Mouse (Mus musculus) liver, embryonic 11.5 days (tissue): ENCODE data around the gene Rundc3a. TPM values are rescaled to one million over a fixed set of nuclear protein-coding genes. Genes with fewer than 3 reads are reported as not detected.
"Not testable (repeated sequence)": the region's sequence is repeated elsewhere in the genome, so short reads cannot be mapped to it uniquely, and the experiment has no call there.

ENCODE experiments used
- ATAC-seq: fragments of 200-750 bp; cut with Nextera tagmentation; replicated peaks from 2 replicates; pipeline ENCODE4 v1.8.0; 2017; ENCODE audit warnings: moderate number of reproducible peaks, mild to moderate bottlenecking, moderate TSS enrichment, moderate library complexity; ENCODE audit not compliant: low FRiP score
- DNase-seq: peaks from one replicate; pipeline ENCODE4 v3.0.0-alpha.2; 2017; ENCODE audit warnings: low spot score
- H3K27ac ChIP-seq: fragments of 300-500 bp; sonication (generic); 2 replicates; pipeline ENCODE4 v1.5.1; 2014; ENCODE audit warnings: mild to moderate bottlenecking, low read depth, low read length, control low read depth
- H3K27me3 ChIP-seq: fragments of 300-500 bp; sonication (generic); replicated peaks from 2 replicates; pipeline ENCODE4 v1.6.1; 2014; ENCODE audit warnings: low read length, mixed read lengths; ENCODE audit not compliant: control insufficient read depth, insufficient read depth
- H3K36me3 ChIP-seq: fragments of 300-500 bp; sonication (generic); 2 replicates; pipeline ENCODE4 v1.6.1; 2014; ENCODE audit warnings: mild to moderate bottlenecking, low read length, moderate library complexity, mixed read lengths; ENCODE audit not compliant: control insufficient read depth, insufficient read depth
- H3K4me1 ChIP-seq: fragments of 300-500 bp; sonication (generic); replicated peaks from 2 replicates; pipeline ENCODE4 v1.6.1; 2014; ENCODE audit warnings: low read length, mixed read lengths; ENCODE audit not compliant: control insufficient read depth, insufficient read depth
- H3K4me2 ChIP-seq: fragments of 300-500 bp; sonication (generic); 2 replicates; pipeline ENCODE4 v1.6.1; 2014; ENCODE audit warnings: mild to moderate bottlenecking, control low read depth, moderate library complexity
- H3K4me3 ChIP-seq: fragments of 300-500 bp; sonication (generic); 2 replicates; pipeline ENCODE4 v1.5.1; 2014; ENCODE audit warnings: low read depth, low read length, control low read depth
- H3K9ac ChIP-seq: fragments of 300-500 bp; sonication (generic); 2 replicates; pipeline ENCODE4 v1.6.1; 2014; ENCODE audit warnings: low read depth, low read length, control low read depth
- H3K9me3 ChIP-seq: fragments of 300-500 bp; sonication (generic); 2 replicates; pipeline ENCODE4 v1.6.1; 2016; ENCODE audit warnings: low read length, inconsistent platforms, mixed read lengths; ENCODE audit not compliant: control insufficient read depth
- WGBS: fragments of 180-500 bp; shearing (Covaris S2); extraction: QIAGEN DNeasy Blood & Tissue Kit; methylation state at CpG from one replicate; pipeline ENCODE4 v1.1.7; 2014; 5-methylcytosine and 5-hydroxymethylcytosine counted together
- polyA plus RNA-seq: library from polyadenylated mRNA; unstranded; fragments of >200 nt; fragmentation: Nextera tagmentation; extraction: Ambion mirVana; gene quantifications from 2 replicates; pipeline ENCODE4 v1.2.1, GENCODE M21; 2014

The Rundc3a gene
- polyA plus RNA-seq, 1 experiment from 2014 or later: 2.6 TPM

DNA sequence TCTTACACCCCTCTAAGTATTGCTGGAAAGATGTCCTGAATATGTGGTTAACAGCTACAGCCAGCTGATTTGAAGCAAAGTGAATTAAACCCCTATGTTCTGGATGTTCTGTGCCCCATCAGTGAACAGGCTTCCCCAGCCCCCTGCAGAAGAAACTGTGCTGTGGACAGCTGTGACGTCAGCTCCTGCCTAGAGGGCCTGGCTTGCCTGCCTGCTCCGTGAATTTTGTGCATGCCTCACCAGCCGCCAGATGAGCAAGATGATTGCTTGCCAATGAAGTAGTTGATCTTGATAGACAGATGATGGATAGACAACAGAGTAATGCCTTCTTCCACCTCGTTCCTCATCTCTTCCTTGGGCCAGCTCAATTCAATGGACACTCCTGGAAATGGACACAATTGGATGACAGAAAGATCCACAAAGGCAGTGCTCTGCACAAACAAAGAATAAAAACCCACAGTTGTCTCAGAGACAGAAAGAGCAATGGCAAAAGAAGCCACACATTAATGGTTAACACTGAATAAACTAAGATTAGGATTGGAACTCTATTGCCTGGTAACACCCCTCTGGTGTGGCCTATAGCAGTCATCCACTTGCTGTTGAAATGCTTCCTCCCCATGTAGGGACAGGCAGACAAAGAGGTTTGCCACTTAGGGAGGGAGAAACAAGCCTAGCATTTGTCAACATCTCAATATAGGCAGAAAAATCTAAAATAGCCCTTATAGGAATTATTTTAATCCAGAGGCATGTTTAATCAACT is 11.7 kb upstream of the Rundc3a start:
- Histone ChIP-seq H3K27me3 (no peaks in the 10 kb centered on the region; the same call in 1 of the 2 replicates), H3K9ac (no peak overlapping the region), H3K4me1 (peaks cover 4% of the 10 kb centered on the region), H3K27ac (no peak overlapping the region), H3K36me3 (no peaks in the 10 kb centered on the region), H3K4me3 (no peak overlapping the region), H3K4me2 (no peak overlapping the region), H3K9me3 (no peaks in the 10 kb centered on the region)
- WGBS: 43% methylated on average over 4 of the region's 4 CpGs
- DNase-seq: no peak
- ATAC-seq: no peak

DNA sequence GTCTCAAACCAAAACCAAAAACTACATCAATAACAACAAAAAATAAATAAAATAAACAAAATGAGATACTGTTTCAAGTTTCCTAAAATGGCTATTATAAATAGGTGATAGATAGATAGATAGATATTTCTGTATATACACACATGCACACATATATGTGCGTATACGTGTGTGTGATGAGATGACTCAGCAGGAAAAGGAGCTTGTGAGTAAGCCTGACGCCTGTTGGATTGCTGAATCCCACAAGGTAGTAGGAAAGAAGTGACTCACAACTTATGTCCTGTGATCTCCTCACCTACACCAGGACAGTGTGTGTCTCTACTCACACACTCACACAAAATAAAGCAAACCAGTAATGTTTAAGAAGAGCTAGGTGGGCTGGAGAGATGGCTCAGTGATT is 10.4 kb upstream of the Rundc3a start:
- Histone ChIP-seq H3K9ac (no peak overlapping the region), H3K4me3 (no peak overlapping the region), H3K27ac (no peak overlapping the region), H3K9me3 (no peaks in the 10 kb centered on the region), H3K4me2 (no peak overlapping the region), H3K27me3 (no peaks in the 10 kb centered on the region; the same call in 1 of the 2 replicates), H3K36me3 (no peaks in the 10 kb centered on the region), H3K4me1 (0 out of 2 replicates have a peak, but pooled peaks cover 3% of the 10 kb centered on the region)
- WGBS: 77% methylated on average over 3 of the region's 3 CpGs
- DNase-seq (no peak), ATAC-seq (no peak)

DNA sequence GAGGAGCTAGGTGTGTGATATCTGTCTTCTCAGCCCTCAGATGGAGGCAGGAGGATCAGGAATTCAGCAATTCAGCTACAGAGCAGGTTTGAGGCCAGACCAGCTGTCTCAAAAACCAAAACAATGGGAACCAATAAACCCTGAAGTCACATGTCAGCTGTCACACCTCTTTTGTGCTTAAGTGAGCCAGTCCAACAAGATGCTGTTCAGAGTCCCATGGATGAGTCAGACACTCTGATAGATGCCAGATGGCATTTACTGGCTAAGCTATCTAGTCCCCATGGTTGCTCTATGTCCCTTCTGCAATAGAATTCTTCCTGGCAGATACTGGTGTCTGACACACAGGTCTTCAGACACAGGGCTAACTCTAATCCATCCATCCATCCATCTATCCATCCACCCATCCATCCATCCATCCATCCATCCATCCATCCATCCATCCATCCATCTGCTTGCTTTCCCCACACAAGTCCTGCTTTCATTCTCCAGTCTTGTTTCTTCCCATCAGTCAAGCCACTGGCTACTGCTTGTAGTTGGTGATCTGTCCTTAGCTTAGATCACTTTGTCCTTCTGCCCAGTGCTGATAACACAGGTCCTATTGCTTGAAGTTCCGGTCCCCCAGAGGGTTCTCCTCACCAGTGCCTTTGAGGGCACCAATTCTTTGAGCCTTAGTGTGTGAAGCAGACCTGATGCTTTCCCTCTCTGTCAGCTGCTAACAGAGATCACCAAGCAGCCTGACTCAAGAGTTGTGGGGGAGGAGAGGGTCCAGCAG is 9.7 kb upstream of the Rundc3a start:
- no peak for DNase-seq
- H3K4me1 ChIP-seq: 0 out of 2 replicates have a peak, but pooled peaks cover 3% of the 10 kb centered on the region
- 63% methylated on average over 1 of the region's 1 CpGs for WGBS
- no peak overlapping the region for H3K9ac ChIP-seq
- H3K4me3 ChIP-seq: no peak overlapping the region
- H3K9me3 ChIP-seq: no peaks in the 10 kb centered on the region
- H3K36me3 ChIP-seq: no peaks in the 10 kb centered on the region
- H3K4me2 ChIP-seq: no peak overlapping the region
- ATAC-seq: no peak
- no peak overlapping the region for H3K27ac ChIP-seq
- no peaks in the 10 kb centered on the region; the same call in 1 of the 2 replicates for H3K27me3 ChIP-seq

DNA sequence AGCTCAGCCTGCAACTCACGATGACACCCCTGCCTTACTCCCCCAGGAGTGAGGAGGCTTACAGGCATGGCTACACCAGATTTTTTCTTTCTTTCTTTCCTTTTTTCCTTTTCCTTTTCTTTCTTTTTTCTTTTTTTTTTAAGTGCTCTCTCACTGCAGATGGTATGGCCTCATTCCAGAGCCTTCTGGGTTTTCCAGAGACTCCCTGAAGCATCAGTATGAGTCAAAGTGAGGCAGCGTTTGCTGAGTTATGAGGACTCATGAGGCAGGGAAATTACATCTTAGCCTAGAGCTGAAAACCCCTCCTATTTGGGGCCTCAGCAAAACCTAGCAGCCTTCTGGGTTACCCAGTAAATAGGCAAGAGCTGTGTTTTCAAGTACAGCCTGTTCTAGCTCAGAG is 8.8 kb upstream of the Rundc3a start:
- no peak overlapping the region for H3K4me3 ChIP-seq
- H3K4me1 ChIP-seq: 0 out of 2 replicates have a peak, but pooled peaks cover 3% of the 10 kb centered on the region
- H3K27ac ChIP-seq: no peak overlapping the region
- no peak overlapping the region for H3K4me2 ChIP-seq
- no peaks in the 10 kb centered on the region for H3K9me3 ChIP-seq
- WGBS: 78% methylated on average over 2 of the region's 2 CpGs
- ATAC-seq: no peak
- no peak overlapping the region for H3K9ac ChIP-seq
- H3K27me3 ChIP-seq: no peaks in the 10 kb centered on the region; the same call in 1 of the 2 replicates
- H3K36me3 ChIP-seq: no peaks in the 10 kb centered on the region
- no peak for DNase-seq

DNA sequence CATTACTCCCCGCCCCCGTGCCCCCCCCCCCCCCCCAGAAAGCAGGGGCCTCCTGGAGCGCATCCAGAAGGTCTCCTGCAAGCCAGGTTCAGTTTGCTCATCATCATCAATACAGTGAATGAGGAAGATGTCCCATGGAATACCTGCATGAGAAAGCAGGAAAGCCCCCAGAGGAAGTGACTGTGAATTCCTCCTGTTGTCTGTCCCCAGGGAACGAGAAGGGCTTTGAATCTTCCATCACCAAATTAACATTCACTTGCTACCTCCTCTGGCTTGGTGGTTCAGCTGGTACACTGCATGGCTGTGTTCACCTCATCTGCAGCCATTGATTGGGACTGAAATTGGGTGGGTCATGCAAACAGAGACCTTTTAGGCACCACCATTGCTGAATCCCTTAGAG is 8.1 kb upstream of the Rundc3a start:
- Histone ChIP-seq H3K4me2 (no peak overlapping the region), H3K36me3 (no peaks in the 10 kb centered on the region), H3K4me1 (0 out of 2 replicates have a peak, but pooled peaks cover 3% of the 10 kb centered on the region), H3K27ac (no peak overlapping the region), H3K9ac (no peak overlapping the region), H3K9me3 (no peaks in the 10 kb centered on the region), H3K4me3 (no peak overlapping the region), H3K27me3 (no peaks in the 10 kb centered on the region; the same call in 1 of the 2 replicates)
- DNase-seq: no peak
- ATAC-seq: no peak
- WGBS: 41% methylated on average over 4 of the region's 4 CpGs

DNA sequence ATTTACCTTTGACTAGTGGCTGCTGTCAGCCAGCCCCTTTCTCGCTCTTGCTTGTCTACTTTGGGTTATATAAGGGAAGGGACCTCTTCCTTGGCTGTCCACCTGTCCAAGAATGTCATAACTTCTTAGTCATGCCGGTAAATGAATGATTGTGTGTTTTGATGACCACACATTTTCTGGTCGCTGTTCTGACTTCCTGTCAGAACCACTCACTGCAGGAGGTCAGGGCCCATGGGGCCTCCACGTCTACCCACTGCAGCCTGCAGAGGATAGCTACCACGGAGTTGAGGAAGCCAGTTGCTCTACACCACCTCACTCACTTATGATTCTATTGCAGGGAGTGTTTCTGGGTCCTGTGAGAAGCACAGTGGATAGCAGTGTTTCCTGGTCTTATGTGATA is 7.1 kb upstream of the Rundc3a start:
- H3K27ac ChIP-seq: no peak overlapping the region
- H3K9me3 ChIP-seq: no peaks in the 10 kb centered on the region
- H3K9ac ChIP-seq: no peak overlapping the region
- peaks cover 4% of the 10 kb centered on the region; the same call in 1 of the 2 replicates for H3K27me3 ChIP-seq
- H3K4me1 ChIP-seq: no peaks in the 10 kb centered on the region
- H3K36me3 ChIP-seq: no peaks in the 10 kb centered on the region
- ATAC-seq: no peak
- DNase-seq: no peak
- WGBS: 52% methylated on average over 5 of the region's 5 CpGs
- H3K4me2 ChIP-seq: no peak overlapping the region
- no peak overlapping the region for H3K4me3 ChIP-seq

DNA sequence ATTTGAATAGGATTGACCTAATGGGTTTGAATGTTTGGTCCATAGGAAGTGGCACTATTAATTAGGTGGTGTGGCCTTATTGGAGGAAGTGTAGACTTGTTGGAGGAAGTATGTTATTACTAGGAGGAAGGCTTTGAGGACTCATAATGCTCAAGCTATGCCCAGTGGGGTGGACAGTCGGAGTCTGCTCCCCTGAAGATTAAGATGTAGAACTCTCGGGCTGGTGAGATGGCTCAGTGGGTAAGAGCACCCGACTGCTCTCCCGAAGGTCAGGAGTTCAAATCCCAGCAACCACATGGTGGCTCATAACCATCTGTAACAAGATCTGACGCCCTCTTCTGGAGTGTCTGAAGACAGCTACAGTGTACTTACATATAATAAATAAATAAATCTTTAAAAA is 3.8 kb upstream of the Rundc3a start:
- not testable (repeated sequence) for H3K36me3 ChIP-seq, H3K9me3 ChIP-seq, ATAC-seq, H3K9ac ChIP-seq, H3K4me2 ChIP-seq, H3K4me3 ChIP-seq, DNase-seq, H3K27ac ChIP-seq, H3K4me1 ChIP-seq
- WGBS: 84% methylated on average over 4 of the region's 5 CpGs
- peaks cover 19% of the 10 kb centered on the region for H3K27me3 ChIP-seq

DNA sequence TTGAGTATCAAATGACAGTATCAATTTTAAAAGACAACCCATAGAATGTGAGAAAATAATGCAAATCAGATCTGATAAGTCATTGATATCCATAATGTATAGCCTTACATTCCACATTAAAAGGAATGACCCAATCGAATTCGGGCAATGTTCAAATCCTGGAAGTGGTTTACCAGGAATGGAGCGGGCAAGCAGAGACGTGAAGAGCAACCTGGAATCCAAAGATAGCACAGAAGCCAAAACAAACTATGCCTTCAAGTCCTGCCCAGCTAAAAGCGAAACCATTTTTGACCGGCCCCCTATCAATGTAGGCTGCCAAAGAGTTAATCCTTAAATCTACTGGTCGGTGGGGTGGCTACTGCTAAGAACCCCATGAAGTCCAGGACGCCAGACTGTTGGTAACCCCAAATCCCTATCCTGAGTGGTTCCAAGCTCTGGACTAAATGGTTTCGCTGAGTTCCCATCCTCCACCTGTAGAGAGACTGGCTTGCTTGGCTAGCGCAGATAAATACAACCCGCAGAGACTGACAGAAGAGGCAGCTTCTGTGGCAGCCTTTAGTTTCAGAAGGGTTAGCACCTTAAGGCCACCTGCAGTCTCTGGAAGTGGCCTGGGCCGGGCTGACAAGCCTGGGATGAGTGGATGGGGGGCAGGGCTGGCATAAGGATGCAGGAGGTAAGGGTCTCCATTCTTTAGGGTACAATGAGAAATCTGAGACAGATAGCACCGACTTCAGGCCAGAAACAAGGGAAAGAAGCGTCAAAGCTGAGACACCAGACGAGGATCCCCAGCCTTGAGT is 564 bp upstream of the Rundc3a start:
- Histone ChIP-seq H3K27me3 (peaks cover 43% of the 10 kb centered on the region), H3K9ac (no peak overlapping the region), H3K4me1 (no peaks in the 10 kb centered on the region; the same call in 1 of the 2 replicates), H3K4me3 (peak overlapping the region; percentile 27), H3K27ac (no peak overlapping the region), H3K36me3 (no peaks in the 10 kb centered on the region), H3K9me3 (no peaks in the 10 kb centered on the region), H3K4me2 (peak overlapping the region; percentile 64)
- no peak; the same call in 1 of the 2 replicates for ATAC-seq
- 18% methylated on average over 15 of the region's 15 CpGs for WGBS
- no peak for DNase-seq
